Mouse (Mus musculus) natural killer cell, adult 2 months (primary cell): ENCODE measurements at regions not wholly inside any gene's neighbourhood (a gene's known extent, or its start where the extent isn't known, plus 50 kb on each side); places are given as distances from the start of the nearest gene placed in this dataset.

Experiments used
- DNase-seq, 2 experiments: peaks; one replicate each; pipeline ENCODE4 v3.0.0; 2022; ENCODE audit warnings: low spot score in 2 of 2

- no peak for DNase-seq
Observed at GRCm38 (mm10) chr4:54162308-54162707, 336.5 kb downstream of the Tmem38b start.

DNA sequence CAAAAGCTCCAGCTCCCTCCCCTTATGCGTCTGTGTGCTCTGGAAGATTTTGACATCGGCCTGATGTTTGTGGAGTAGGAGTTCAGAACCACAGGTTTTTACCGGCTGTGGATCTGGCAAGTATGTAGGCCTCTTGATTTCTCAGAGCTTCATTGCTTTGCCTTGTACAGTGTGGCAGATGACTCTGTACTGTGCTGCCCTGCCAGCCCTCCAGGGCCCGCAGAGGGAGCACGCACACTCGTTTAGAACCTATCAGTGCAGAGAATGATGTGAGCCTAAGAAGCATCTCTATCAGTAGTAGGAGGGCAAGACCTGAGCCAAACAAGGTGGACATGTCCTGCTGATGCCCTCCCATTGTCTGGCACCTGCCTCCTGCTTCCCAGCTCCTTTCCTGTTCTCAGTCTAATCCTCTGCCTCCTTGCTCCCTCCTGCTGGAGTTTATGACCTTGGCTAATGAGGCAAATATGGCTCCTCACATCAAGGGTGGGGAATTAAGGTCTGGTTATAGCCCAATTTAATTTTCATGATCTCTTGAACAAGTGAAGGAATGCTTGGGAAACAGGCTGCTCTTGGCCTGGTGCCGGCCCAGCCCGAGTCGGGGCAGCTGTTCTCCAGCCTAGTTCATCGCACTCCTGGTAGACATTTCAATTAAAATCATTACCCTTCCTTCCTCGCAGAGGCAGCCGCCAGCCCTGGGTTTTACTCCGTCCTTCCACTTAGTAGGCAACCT is 344.5 kb downstream of the Tmem38b start:
- no peak for DNase-seq

- no peak for DNase-seq
Observed at GRCm38 (mm10) chr4:54184213-54184612, 358.4 kb downstream of the Tmem38b start.

DNA sequence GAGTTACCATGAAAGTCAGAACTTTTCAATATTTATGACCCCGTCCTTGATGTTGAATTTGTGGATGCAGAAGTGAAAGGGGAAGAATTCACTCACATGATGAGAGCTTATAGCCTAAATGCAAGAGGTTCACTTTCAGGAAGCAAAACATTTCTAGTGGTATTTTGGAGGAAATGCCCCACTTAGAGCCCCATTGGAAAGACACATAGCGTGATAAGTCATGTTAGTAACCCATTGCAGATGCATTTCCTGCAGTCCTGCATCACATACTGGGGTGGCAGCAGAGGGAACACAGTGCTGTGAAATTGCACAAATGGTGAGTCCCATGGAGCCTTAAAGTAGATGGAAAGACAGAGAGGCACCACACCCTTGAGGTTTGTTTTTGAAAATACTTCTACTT is 369.9 kb downstream of the Tmem38b start:
- no peak for DNase-seq

GRCm38 (mm10) chr4:54202440-54202839 is 376.6 kb downstream of the Tmem38b start:
- DNase-seq, result no peak

GRCm38 (mm10) chr4:54224572-54224971 is 398.7 kb downstream of the Tmem38b start:
- DNase-seq, result no peak
